Mouse (Mus musculus): ENCODE measurements around the gene Hoxa6.

Hoxa6 gene

GRCm38 (mm10) chr6:52226569-52227257, 18.2 kb upstream of the Hoxa6 start:
- DNase-seq, result peak in 1 of 2 experiments; percentile 25

GRCm38 (mm10) chr6:52225612-52226568, 17.4 kb upstream of the Hoxa6 start:
- DNase-seq, result peak in 1 of 2 experiments; percentile 37

GRCm38 (mm10) chr6:52224895-52225611, 16.5 kb upstream of the Hoxa6 start:
- peak in 1 of 2 experiments; percentile 21 for DNase-seq

- DNase-seq, result peak in 1 of 2 experiments; percentile 19
Measured at GRCm38 (mm10) chr6:52223939-52224760, 15.6 kb upstream of the Hoxa6 start.

GRCm38 (mm10) chr6:52222729-52223128, 14.2 kb upstream of the Hoxa6 start:
- DNase-seq, result peak in 1 of 2 experiments; percentile 18

- DNase-seq, result peak in 1 of 2 experiments; percentile 16
Measured at GRCm38 (mm10) chr6:52221993-52222685, 13.6 kb upstream of the Hoxa6 start.

- DNase-seq, result peak; percentile 89 to 92
Measured at GRCm38 (mm10) chr6:52221337-52221992, 12.9 kb upstream of the Hoxa6 start, which contains the start of gene Hoxa7. Hoxa7 (minus strand) TSS chr6:52221854.

- no peak for DNase-seq
Measured at GRCm38 (mm10) chr6:52220865-52221310, 12.4 kb upstream of the Hoxa6 start.

- peak; percentile 24 to 27 for DNase-seq
Measured at GRCm38 (mm10) chr6:52220003-52220864, 11.7 kb upstream of the Hoxa6 start.

GRCm38 (mm10) chr6:52219234-52219942, 10.9 kb upstream of the Hoxa6 start:
- peak in 1 of 2 experiments; percentile 14 for DNase-seq

- DNase-seq, result peak in 1 of 2 experiments; percentile 21
Measured at GRCm38 (mm10) chr6:52218643-52219215, 10.2 kb upstream of the Hoxa6 start.

GRCm38 (mm10) chr6:52217895-52218642, 9.5 kb upstream of the Hoxa6 start:
- DNase-seq, result peak in 1 of 2 experiments; percentile 21

GRCm38 (mm10) chr6:52217459-52217768, 8.9 kb upstream of the Hoxa6 start:
- peak; percentile 55 to 81 for DNase-seq

- DNase-seq, result peak in 1 of 2 experiments; percentile 37
Measured at GRCm38 (mm10) chr6:52216691-52217458, 8.4 kb upstream of the Hoxa6 start.

- peak in 1 of 2 experiments; percentile 6 for DNase-seq
Measured at GRCm38 (mm10) chr6:52215771-52216535, 7.4 kb upstream of the Hoxa6 start.

GRCm38 (mm10) chr6:52215070-52215469, 6.5 kb upstream of the Hoxa6 start:
- DNase-seq, result no peak
